Mouse (Mus musculus) kidney, postnatal 0 days (tissue): ENCODE data around the gene Gm21497. TPM values are rescaled to one million over a fixed set of nuclear protein-coding genes. Genes with fewer than 3 reads are reported as not detected.
"Not testable (repeated sequence)": the region's sequence is repeated elsewhere in the genome, so short reads cannot be mapped to it uniquely, and the experiment has no call there.

Source experiments
- ATAC-seq: fragments of 200-750 bp; cut with Nextera tagmentation; replicated peaks from 2 replicates; pipeline ENCODE4 v1.8.0; 2017; ENCODE audit warnings: low read depth, moderate number of reproducible peaks, moderate TSS enrichment, moderate library complexity; ENCODE audit not compliant: low FRiP score
- DNase-seq: peaks from one replicate; pipeline ENCODE4 v3.0.0-alpha.2; 2016; ENCODE audit warnings: low spot score
- H3K27ac ChIP-seq: fragments of 300-500 bp; sonication (generic); 2 replicates; pipeline ENCODE4 v1.5.1; 2014; ENCODE audit warnings: mild to moderate bottlenecking
- H3K27me3 ChIP-seq: fragments of 300-500 bp; sonication (generic); 2 replicates; pipeline ENCODE4 v1.6.1; 2014; ENCODE audit warnings: low read length, mixed read lengths; ENCODE audit not compliant: insufficient read depth
- H3K36me3 ChIP-seq: fragments of 300-500 bp; sonication (generic); 2 replicates; pipeline ENCODE4 v1.6.1; 2014; ENCODE audit warnings: low read length, mixed read lengths; ENCODE audit not compliant: insufficient read depth
- H3K4me1 ChIP-seq: fragments of 300-500 bp; sonication (generic); replicated peaks from 2 replicates; pipeline ENCODE4 v1.6.1; 2014; ENCODE audit warnings: antibody characterized with exemption, low read length, mixed read lengths; ENCODE audit not compliant: insufficient read depth
- H3K4me2 ChIP-seq: fragments of 300-500 bp; sonication (generic); 2 replicates; pipeline ENCODE4 v1.6.1; 2014; ENCODE audit warnings: mild to moderate bottlenecking, low read length, moderate library complexity, mixed read lengths
- H3K4me3 ChIP-seq: fragments of 300-500 bp; sonication (generic); replicated peaks from 2 replicates; pipeline ENCODE4 v1.5.1; 2014; ENCODE audit warnings: low read depth, low read length
- H3K9ac ChIP-seq: fragments of 300-500 bp; sonication (generic); 2 replicates; pipeline ENCODE4 v1.6.1; 2014; ENCODE audit warnings: low read depth, low read length
- H3K9me3 ChIP-seq: fragments of 300-500 bp; sonication (generic); replicated peaks from 2 replicates; pipeline ENCODE4 v1.6.1; 2016; ENCODE audit warnings: low read length, inconsistent platforms, mixed read lengths
- WGBS: fragments of 180-500 bp; shearing (Covaris S2); extraction: QIAGEN DNeasy Blood & Tissue Kit; methylation state at CpG from one replicate; pipeline ENCODE4 v1.1.7; 2014; 5-methylcytosine and 5-hydroxymethylcytosine counted together
- polyA plus RNA-seq: library from polyadenylated mRNA; unstranded; fragments of >200 nt; fragmentation: Nextera tagmentation; extraction: Ambion mirVana; gene quantifications from 2 replicates; pipeline ENCODE4 v1.2.1, GENCODE M21; 2015

Gm21497 gene
- polyA plus RNA-seq, result not detected in 2 replicates

GRCm38 (mm10) chrY:61646446-61646845 is at the start of gene Gm21497:
Gm21497 (plus strand) TSS chrY:61646746.
- not testable (repeated sequence) for H3K9me3 ChIP-seq, H3K4me3 ChIP-seq, H3K27ac ChIP-seq, DNase-seq, H3K4me2 ChIP-seq, ATAC-seq, H3K9ac ChIP-seq, H3K27me3 ChIP-seq, H3K36me3 ChIP-seq, H3K4me1 ChIP-seq
- WGBS, result no CpG with 5 or more reads among the region's 5 CpGs
